Mouse (Mus musculus) MEL (cell line): ENCODE data around the gene Pik3r1. TPM values are rescaled to one million over a fixed set of nuclear protein-coding genes. Genes with fewer than 3 reads are reported as not detected.

Source experiments
- DNase-seq: peaks from one replicate; pipeline ENCODE4 v3.0.0; 2011; ENCODE audit warnings: low read depth, low spot score
- H3K27ac ChIP-seq: 2 replicates; pipeline ENCODE4 v1.5.1; 2012; ENCODE audit warnings: low read depth, mild to moderate bottlenecking, control low read depth, low read length, moderate library complexity; ENCODE audit not compliant: control insufficient read depth
- H3K27me3 ChIP-seq, 2 experiments: fragments of 150-350 bp in 1 of 2; sonication (generic) in 1 of 2; 2 replicates each; pipeline ENCODE4 v1.6.1; 2012; ENCODE audit warnings: low read length in 2 of 2, mild to moderate bottlenecking in 2 of 2, improper control_type of control experiment in 1 of 2, moderate library complexity in 1 of 2; ENCODE audit not compliant: insufficient read depth in 2 of 2, control insufficient read depth in 1 of 2
- H3K36me3 ChIP-seq, 2 experiments: 2 replicates each; pipeline ENCODE4 v1.6.1; 2012 to 2014; ENCODE audit warnings: low read length in 2 of 2, improper control_type of control experiment in 1 of 2, inconsistent platforms in 1 of 2, mild to moderate bottlenecking in 1 of 2; ENCODE audit not compliant: insufficient read depth in 2 of 2, control insufficient read depth in 1 of 2
- H3K4me1 ChIP-seq, 2 experiments: fragments of 150-350 bp in 1 of 2; sonication (generic) in 1 of 2; 2 replicates each; pipeline ENCODE4 v1.6.1; 2012; ENCODE audit warnings: low read length in 2 of 2, improper control_type of control experiment in 1 of 2, mild to moderate bottlenecking in 1 of 2; ENCODE audit not compliant: insufficient read depth in 2 of 2, control insufficient read depth in 1 of 2
- H3K4me3 ChIP-seq, 2 experiments: fragments of 150-350 bp in 1 of 2; sonication (generic) in 1 of 2; 2 replicates each; pipeline ENCODE4 v1.5.1; 2012; ENCODE audit warnings: low read depth in 2 of 2, low read length in 2 of 2, mild to moderate bottlenecking in 2 of 2, moderate library complexity in 2 of 2, control low read depth in 1 of 2, improper control_type of control experiment in 1 of 2; ENCODE audit not compliant: control insufficient read depth in 1 of 2, insufficient read depth in 1 of 2
- H3K79me2 ChIP-seq: 2 replicates; pipeline ENCODE4 v1.6.1; 2012; ENCODE audit warnings: mild to moderate bottlenecking, low read length, moderate library complexity; ENCODE audit not compliant: control insufficient read depth, poor library complexity, insufficient read depth
- H3K9ac ChIP-seq: 2 replicates; pipeline ENCODE4 v1.6.1; 2012; ENCODE audit warnings: low read depth, mild to moderate bottlenecking, control low read depth, low read length, moderate library complexity; ENCODE audit not compliant: control insufficient read depth, poor library complexity, severe bottlenecking
- H3K9me3 ChIP-seq: fragments of 150-350 bp; sonication (generic); replicated peaks from 2 replicates; pipeline ENCODE4 v1.6.1; 2012; ENCODE audit warnings: mild to moderate bottlenecking, low read length, improper control_type of control experiment, moderate library complexity; ENCODE audit not compliant: insufficient read depth
- BHLHE40 ChIP-seq: IDR thresholded peaks from 2 replicates; pipeline ENCODE4 v1.6.1; 2012; ENCODE audit warnings: low read depth, mild to moderate bottlenecking, inconsistent platforms, low read length, improper control_type of control experiment, borderline replicate concordance
- CHD2 ChIP-seq: IDR thresholded peaks from 2 replicates; pipeline ENCODE4 v1.6.1; 2011; ENCODE audit warnings: low read length, improper control_type of control experiment
- CTCF ChIP-seq, 3 experiments: IDR thresholded peaks in 2 of 3; conservative IDR thresholded peaks in 1 of 3; 2 replicates each; pipeline ENCODE4 v1.5.1; 2011 to 2012; ENCODE audit warnings: low read length in 3 of 3, low read depth in 2 of 3, mild to moderate bottlenecking in 2 of 3, improper control_type of control experiment in 1 of 3, inconsistent platforms in 1 of 3, mixed read lengths in 1 of 3, moderate library complexity in 1 of 3; ENCODE audit not compliant: control insufficient read depth in 1 of 3, insufficient read depth in 1 of 3, poor library complexity in 1 of 3, severe bottlenecking in 1 of 3
- E2F4 ChIP-seq: IDR thresholded peaks from 2 replicates; pipeline ENCODE4 v1.6.1; 2011; ENCODE audit warnings: low read depth, low read length, improper control_type of control experiment, borderline replicate concordance
- ETS1 ChIP-seq: IDR thresholded peaks from 2 replicates; pipeline ENCODE4 v1.6.1; 2012; ENCODE audit warnings: low read depth, mild to moderate bottlenecking, inconsistent platforms, low read length, improper control_type of control experiment, moderate library complexity
- GABPA ChIP-seq: IDR thresholded peaks from 2 replicates; pipeline ENCODE4 v1.6.1; 2012; ENCODE audit warnings: low read depth, mild to moderate bottlenecking, inconsistent platforms, low read length, improper control_type of control experiment, moderate library complexity
- GATA1 ChIP-seq: IDR thresholded peaks from 2 replicates; pipeline ENCODE4 v1.6.1; 2011; ENCODE audit warnings: low read depth, low read length, improper control_type of control experiment
- HCFC1 ChIP-seq: IDR thresholded peaks from 2 replicates; pipeline ENCODE4 v1.6.1; 2012; ENCODE audit warnings: low read depth, mild to moderate bottlenecking, inconsistent platforms, low read length, improper control_type of control experiment, moderate library complexity
- KAT2A ChIP-seq: conservative IDR thresholded peaks from 2 replicates; pipeline ENCODE4 v1.6.1; 2012; ENCODE audit warnings: low read depth, low read length, improper control_type of control experiment, inconsistent platforms
- MAZ ChIP-seq: IDR thresholded peaks from 2 replicates; pipeline ENCODE4 v1.6.1; 2012; ENCODE audit warnings: low read depth, mild to moderate bottlenecking, inconsistent platforms, low read length, improper control_type of control experiment
- MEF2A ChIP-seq: IDR thresholded peaks from 2 replicates; pipeline ENCODE4 v1.6.1; 2014; ENCODE audit warnings: low read depth, mild to moderate bottlenecking, inconsistent platforms, low read length, improper control_type of control experiment; ENCODE audit not compliant: poor library complexity, insufficient replicate concordance, severe bottlenecking; ENCODE audit errors: extremely low read depth
- MXI1 ChIP-seq: IDR thresholded peaks from 2 replicates; pipeline ENCODE4 v1.6.1; 2011; ENCODE audit warnings: mild to moderate bottlenecking, low read depth, low read length, improper control_type of control experiment
- MYC ChIP-seq: IDR thresholded peaks from 2 replicates; pipeline ENCODE4 v1.6.1; 2011; ENCODE audit warnings: low read depth, mild to moderate bottlenecking, low read length, improper control_type of control experiment, moderate library complexity
- NRF1 ChIP-seq: IDR thresholded peaks from 2 replicates; pipeline ENCODE4 v1.6.1; 2014; ENCODE audit warnings: low read depth, mild to moderate bottlenecking, inconsistent platforms, low read length, improper control_type of control experiment, moderate library complexity; ENCODE audit not compliant: poor library complexity, insufficient read depth, severe bottlenecking
- POLR2A ChIP-seq, 2 experiments: IDR thresholded peaks; 2 replicates each; pipeline ENCODE4 v1.6.1; 2011 to 2012; ENCODE audit warnings: low read length in 2 of 2, mild to moderate bottlenecking in 2 of 2, control low read depth in 1 of 2, improper control_type of control experiment in 1 of 2, low read depth in 1 of 2, moderate library complexity in 1 of 2; ENCODE audit not compliant: control insufficient read depth in 1 of 2, insufficient read depth in 1 of 2, poor library complexity in 1 of 2
- POLR2AphosphoS2 ChIP-seq: IDR thresholded peaks from 2 replicates; pipeline ENCODE4 v1.6.1; 2011; ENCODE audit warnings: low read length, improper control_type of control experiment
- POLR2AphosphoS5 ChIP-seq: IDR thresholded peaks from 2 replicates; pipeline ENCODE4 v1.6.1; 2012; ENCODE audit warnings: low read depth, borderline replicate concordance, mild to moderate bottlenecking, inconsistent platforms, low read length, moderate library complexity, mixed read lengths
- RAD21 ChIP-seq: IDR thresholded peaks from 2 replicates; pipeline ENCODE4 v1.6.1; 2011; ENCODE audit warnings: mild to moderate bottlenecking, low read depth, low read length, improper control_type of control experiment
- SIN3A ChIP-seq: IDR thresholded peaks from 2 replicates; pipeline ENCODE4 v1.6.1; 2012; ENCODE audit warnings: low read length, improper control_type of control experiment, inconsistent platforms
- TAL1 ChIP-seq: IDR thresholded peaks from 2 replicates; pipeline ENCODE4 v1.6.1; 2012; ENCODE audit warnings: mild to moderate bottlenecking, inconsistent platforms, low read length, moderate library complexity, mixed read lengths
- TBP ChIP-seq: IDR thresholded peaks from 2 replicates; pipeline ENCODE4 v1.8.0; 2011; ENCODE audit warnings: low read depth, low read length, improper control_type of control experiment
- TCF12 ChIP-seq: IDR thresholded peaks from 2 replicates; pipeline ENCODE4 v1.6.1; 2014; ENCODE audit warnings: low read depth, mild to moderate bottlenecking, inconsistent platforms, low read length, improper control_type of control experiment, moderate library complexity
- UBTF ChIP-seq: IDR thresholded peaks from 2 replicates; pipeline ENCODE4 v1.6.1; 2012; ENCODE audit warnings: low read depth, mild to moderate bottlenecking, inconsistent platforms, low read length, improper control_type of control experiment, moderate library complexity, borderline replicate concordance; ENCODE audit not compliant: insufficient read depth
- USF1 ChIP-seq: IDR thresholded peaks from 2 replicates; pipeline ENCODE4 v1.6.1; 2014; ENCODE audit warnings: low read depth, mild to moderate bottlenecking, inconsistent platforms, low read length, improper control_type of control experiment, moderate library complexity
- ZMIZ1 ChIP-seq: IDR thresholded peaks from 2 replicates; pipeline ENCODE4 v1.6.1; 2012; ENCODE audit warnings: low read depth, mild to moderate bottlenecking, inconsistent platforms, low read length, improper control_type of control experiment, moderate library complexity
- ZNF384 ChIP-seq: IDR thresholded peaks from 2 replicates; pipeline ENCODE4 v1.6.1; 2012; ENCODE audit warnings: low read depth, mild to moderate bottlenecking, inconsistent platforms, low read length, improper control_type of control experiment
- polyA plus RNA-seq, 2 experiments: library from polyadenylated mRNA; stranded (reverse) in 1 of 2; unstranded in 1 of 2; fragments of >175 nt in 1 of 2; fragments of >200 nt in 1 of 2; gene quantifications; 2 replicates each; pipeline versions ENCODE4 v1.2.1 to v1.2.4; 2012; ENCODE audit warnings: low replicate concordance in 2 of 2, low read depth in 1 of 2; ENCODE audit not compliant: insufficient read length in 2 of 2, insufficient read depth in 1 of 2, missing spikeins in 1 of 2
- total RNA-seq: library from RNA; depleted of rRNA; stranded (reverse); fragments of 300-350 nt; gene quantifications from 2 replicates; pipeline ENCODE4 v1.2.3, GENCODE M21; 2012

The Pik3r1 gene
- total and polyA plus RNA-seq, 3 experiments: 23.8 to 116 (median 41.4) TPM

- Histone ChIP-seq H3K9ac (no peak overlapping the region), H3K4me3 (no peak overlapping the region), H3K36me3 (peaks cover 0 to 27% of the 10 kb centered on the region in 2 experiments; a peak in 2 of 4 replicates), H3K79me2 (no peaks in the 10 kb centered on the region), H3K4me1 (no peaks in the 10 kb centered on the region), H3K27me3 (no peaks in the 10 kb centered on the region), H3K27ac (no peak overlapping the region), H3K9me3 (no peaks in the 10 kb centered on the region)
- TF ChIP-seq BHLHE40 (no peak), ETS1 (no peak), NRF1 (no peak), MAZ (no peak), TBP (no peak), ZMIZ1 (no peak), TAL1 (no peak), MEF2A (no peak), RAD21 (no peak), E2F4 (no peak), GATA1 (no peak), TCF12 (no peak), UBTF (no peak), CTCF (IDR thresholded peaks at IDR 0.05 in 2 of 3, conservative IDR thresholded peaks at IDR 0.05 in 1 of 3; ENCODE audit: control insufficient read depth in 1 of 3, insufficient read depth in 1 of 3, low read depth in 2 of 3, low read length in 3 of 3, poor library complexity in 1 of 3, severe bottlenecking in 1 of 3) (no peak)
- no peak for DNase-seq
These were observed 81.8 kb downstream of the Pik3r1 start for GRCm38 (mm10) chr13:101686256-101686655.

DNA sequence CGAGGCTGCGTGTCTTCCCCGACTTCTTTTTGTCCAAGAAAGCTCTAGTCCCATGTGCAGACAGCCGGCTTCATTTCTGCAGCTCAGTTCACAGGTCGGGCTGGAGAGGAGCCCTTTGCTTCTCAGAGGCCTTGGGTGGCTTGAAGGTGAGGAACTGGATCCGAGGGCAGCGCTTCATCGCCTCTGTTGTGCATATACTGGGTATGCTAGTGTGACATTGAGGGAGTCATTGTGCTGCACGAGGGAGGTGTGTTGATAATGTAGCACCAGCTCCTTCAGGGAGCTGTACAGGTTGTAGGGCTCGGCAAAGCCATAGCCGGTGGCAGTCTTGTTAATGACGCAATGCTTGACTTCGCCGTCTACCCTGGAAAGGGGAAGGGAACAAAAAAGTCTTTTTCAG lies 83.3 kb downstream of the Pik3r1 start:
- Histone ChIP-seq H3K9me3 (no peaks in the 10 kb centered on the region), H3K79me2 (no peaks in the 10 kb centered on the region), H3K9ac (no peak overlapping the region), H3K27me3 (no peaks in the 10 kb centered on the region), H3K4me1 (no peaks in the 10 kb centered on the region), H3K36me3 (peaks cover 0 to 27% of the 10 kb centered on the region in 2 experiments; a peak in 2 of 4 replicates), H3K27ac (no peak overlapping the region), H3K4me3 (no peak overlapping the region)
- DNase-seq: no peak
- TF ChIP-seq SIN3A (no peak), UBTF (no peak), MXI1 (no peak), NRF1 (no peak), MEF2A (no peak), MYC (no peak), MAZ (no peak), ETS1 (no peak), POLR2AphosphoS2 (no peak), E2F4 (no peak), POLR2AphosphoS5 (no peak), HCFC1 (no peak), KAT2A (no peak), ZNF384 (no peak), USF1 (no peak), GABPA (no peak), POLR2A (IDR thresholded peaks at IDR 0.05; ENCODE audit: control insufficient read depth in 1 of 2, insufficient read depth in 1 of 2, low read depth in 1 of 2, low read length in 2 of 2, poor library complexity in 1 of 2) (no peak), BHLHE40 (no peak), RAD21 (no peak), CHD2 (no peak)
